Mouse (Mus musculus) retina, adult 2 months (tissue): Measurements from ENCODE around the gene Aim2.
"Not testable (repeated sequence)": the region's sequence is repeated elsewhere in the genome, so short reads cannot be mapped to it uniquely, and the experiment has no call there.

Source experiments
- DNase-seq: peaks from one replicate; pipeline ENCODE4 v3.0.0-alpha.2; 2012; ENCODE audit warnings: low read depth, low spot score

The Aim2 gene

DNA sequence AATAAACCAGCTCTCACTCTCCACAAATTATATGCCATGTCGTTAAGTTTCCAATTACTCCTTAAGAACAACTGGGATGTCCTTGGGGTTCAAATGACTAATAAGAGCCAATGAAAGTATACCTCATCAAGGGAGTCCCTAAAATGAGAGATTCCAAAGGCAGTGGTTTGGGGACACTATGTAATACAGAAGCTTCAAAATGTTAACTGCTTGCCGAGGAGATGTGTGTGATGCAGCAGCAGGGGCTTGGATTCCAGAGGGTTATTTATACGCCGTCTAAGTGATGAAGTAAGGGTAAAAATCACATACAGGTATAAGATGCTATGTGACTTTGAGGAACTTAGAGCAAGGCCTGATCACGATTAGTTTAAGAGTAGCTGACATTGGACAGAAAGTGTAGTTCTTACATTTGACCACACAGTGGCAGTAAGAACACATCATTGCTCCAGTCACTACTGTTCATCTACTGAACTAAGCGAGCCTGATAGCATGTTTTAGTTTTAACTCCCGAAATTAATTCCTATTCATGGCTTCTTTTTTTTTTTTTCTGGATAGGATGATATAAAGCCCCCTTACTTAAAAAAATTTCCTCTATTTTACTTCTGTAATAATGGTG is 105.6 kb downstream of the Aim2 start:
- DNase-seq, result peak; percentile 30

DNA sequence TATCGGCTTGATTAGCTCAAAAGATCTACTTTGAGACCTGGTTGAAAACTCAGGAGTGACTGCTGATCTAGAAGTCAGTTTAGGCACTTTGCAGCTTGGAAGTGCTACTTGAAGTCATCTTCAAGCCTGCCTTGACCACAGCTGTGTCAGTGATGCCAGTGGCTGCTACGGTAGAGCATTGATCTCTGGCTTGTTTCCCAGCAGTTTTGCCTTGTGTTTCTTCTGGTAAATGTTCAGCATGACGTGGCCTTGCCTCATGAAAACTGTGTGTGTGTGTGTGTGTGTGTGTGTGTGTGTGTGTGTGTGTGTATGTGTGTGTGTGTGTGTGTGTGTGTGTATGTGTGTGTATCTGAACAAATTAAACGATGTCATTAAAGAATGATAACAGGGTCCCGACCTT is 106.1 kb downstream of the Aim2 start:
- DNase-seq, result no peak

DNA sequence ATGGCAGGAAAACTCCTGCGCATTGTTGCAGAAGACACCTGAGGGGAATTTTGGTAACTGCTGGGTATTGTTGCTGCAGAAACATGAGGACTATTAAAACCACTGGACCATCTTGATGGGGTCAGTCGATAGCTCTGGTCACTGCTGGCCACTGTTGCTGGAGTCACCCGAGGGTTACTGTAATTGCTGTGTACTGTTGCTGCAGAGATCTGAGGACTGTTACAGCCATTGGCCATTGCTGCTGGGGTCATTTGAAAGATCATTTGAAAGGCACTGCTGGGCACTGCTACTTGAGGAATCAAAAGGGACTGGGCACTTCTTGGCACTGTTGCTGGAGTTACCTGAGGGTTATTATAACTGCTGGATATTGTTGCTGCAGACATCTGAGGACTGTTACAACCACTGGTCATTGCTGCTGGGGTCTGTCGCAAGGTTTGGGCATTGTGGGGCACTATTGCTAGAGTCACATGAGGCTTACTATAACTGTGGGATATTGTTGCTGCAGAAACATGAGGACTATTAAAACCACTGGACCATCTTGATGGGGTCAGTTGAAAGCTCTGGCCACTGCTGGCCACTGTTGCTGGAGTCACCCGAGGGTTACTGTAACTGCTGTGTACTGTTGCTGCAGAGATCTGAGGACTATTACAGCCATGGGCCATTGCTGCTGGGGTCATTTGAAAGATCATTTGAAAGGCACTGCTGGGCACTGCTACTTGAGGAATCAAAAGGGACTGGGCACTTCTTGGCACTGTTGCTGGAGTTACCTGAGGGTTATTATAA is 129.9 kb downstream of the Aim2 start:
- not testable (repeated sequence) for DNase-seq

DNA sequence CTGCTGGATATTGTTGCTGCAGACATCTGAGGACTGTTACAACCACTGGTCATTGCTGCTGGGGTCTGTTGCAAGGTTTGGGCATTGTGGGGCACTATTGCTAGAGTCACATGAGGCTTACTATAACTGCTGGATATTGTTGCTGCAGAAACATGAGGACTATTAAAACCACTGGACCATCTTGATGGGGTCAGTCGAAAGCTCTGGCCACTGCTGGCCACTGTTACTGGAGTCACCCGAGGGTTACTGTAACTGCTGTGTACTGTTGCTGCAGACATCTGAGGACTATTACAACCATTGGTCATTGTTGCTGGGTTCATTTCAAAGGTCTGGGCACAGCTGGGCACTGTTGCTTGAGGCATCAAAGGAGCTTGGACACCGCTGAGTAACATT is 130.5 kb downstream of the Aim2 start:
- not testable (repeated sequence) for DNase-seq

DNA sequence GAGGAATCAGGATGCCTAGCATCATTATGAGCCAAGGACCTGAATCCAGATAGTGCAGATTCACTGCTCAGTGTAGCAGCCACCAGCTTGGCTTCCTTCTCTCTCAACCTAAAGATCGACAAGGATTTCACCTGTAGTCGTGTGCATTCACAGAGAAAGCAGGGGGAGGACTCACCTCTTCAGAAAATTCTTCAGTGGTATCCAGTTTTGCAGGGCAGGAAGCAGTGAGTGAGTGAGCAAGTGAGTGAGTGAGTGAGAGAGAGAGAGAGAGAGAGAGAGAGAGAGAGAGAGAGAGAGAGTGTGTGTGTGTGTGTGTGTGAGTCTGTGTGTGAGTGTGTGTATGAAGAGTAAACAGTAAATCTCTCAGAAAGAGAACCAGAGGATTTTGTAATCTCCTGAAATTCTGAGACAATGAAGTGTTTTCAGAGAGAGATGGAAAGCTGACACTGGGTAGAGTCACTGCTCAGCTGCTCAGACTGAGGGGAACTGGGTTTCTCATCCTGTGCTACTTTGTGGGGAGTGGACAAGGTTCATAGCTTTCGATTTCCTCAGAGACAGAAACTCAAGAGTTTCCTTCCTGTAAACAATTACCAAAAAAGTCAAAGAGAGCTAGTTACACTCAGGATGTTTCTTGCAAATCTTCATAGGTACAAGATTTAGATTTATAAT is 140.3 kb downstream of the Aim2 start, which contains the start of gene Ifi206:
Ifi206 (minus strand) TSS at position 230 of the 669 bp plus-strand sequence.
- DNase-seq, result not testable (repeated sequence)

DNA sequence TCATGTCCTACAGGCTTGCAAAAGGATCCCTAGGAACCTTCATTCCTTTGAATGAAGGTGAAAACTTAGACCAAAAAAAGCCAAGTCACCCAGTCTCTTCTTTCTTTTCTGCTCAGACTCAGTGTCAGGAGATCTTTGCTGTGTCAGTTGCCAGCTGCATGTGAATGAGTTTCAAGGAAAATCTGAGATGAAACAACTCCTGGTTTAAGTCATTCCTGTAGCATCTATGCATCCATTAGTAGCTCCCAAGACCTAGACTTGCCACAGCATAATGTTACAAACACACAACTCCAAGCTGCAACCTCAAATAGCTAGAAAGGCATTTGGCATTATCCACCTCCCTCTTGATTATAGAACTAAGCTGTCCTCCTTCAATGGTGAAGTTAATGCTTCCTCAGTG is 140.8 kb downstream of the Aim2 start:
- not testable (repeated sequence) for DNase-seq

DNA sequence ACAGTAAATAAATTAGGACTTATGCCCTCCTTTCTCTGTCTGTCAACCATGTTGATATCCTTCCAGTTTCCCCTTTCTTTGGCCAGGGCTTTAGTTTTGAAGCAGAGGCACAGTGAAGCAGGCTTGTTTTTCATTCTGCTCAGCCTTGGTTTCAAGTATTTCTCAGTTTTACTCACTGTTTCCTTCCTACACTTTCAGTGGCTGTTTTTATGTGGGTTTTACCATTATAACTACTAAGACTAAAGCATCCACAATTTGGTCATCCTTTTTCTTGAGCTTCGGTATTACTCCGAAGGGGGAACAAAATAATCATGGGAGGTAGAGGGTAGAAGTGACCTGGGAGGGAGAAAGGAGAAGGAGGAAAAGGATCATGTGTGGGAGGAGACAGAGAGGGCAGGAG is 159.9 kb downstream of the Aim2 start:
- DNase-seq, result not testable (repeated sequence)
